Mouse (Mus musculus) neural tube, embryonic 11.5 days (tissue): ENCODE data around the gene Srcin1. TPM values are rescaled to one million over a fixed set of nuclear protein-coding genes. Genes with fewer than 3 reads are reported as not detected.

Experiments used
- ATAC-seq: fragments of 200-750 bp; cut with Nextera tagmentation; 2 replicates; pipeline ENCODE4 v1.8.0; 2017; ENCODE audit warnings: moderate number of reproducible peaks, mild to moderate bottlenecking, moderate TSS enrichment, moderate library complexity; ENCODE audit not compliant: insufficient read depth, low FRiP score, low TSS enrichment
- DNase-seq: peaks from one replicate; pipeline ENCODE4 v3.0.0-alpha.2; 2015; ENCODE audit warnings: low spot score
- H3K27ac ChIP-seq: fragments of 300-500 bp; sonication (generic); 2 replicates; pipeline ENCODE4 v1.5.1; 2014; ENCODE audit warnings: low read depth, mild to moderate bottlenecking, low read length
- H3K27me3 ChIP-seq: fragments of 300-500 bp; sonication (generic); 2 replicates; pipeline ENCODE4 v1.6.1; 2014; ENCODE audit warnings: mild to moderate bottlenecking, low read length, mixed read lengths; ENCODE audit not compliant: control insufficient read depth, insufficient read depth
- H3K36me3 ChIP-seq: fragments of 300-500 bp; sonication (generic); 2 replicates; pipeline ENCODE4 v1.6.1; 2014; ENCODE audit warnings: mild to moderate bottlenecking, low read length, moderate library complexity, mixed read lengths; ENCODE audit not compliant: control insufficient read depth, insufficient read depth
- H3K4me1 ChIP-seq: fragments of 300-500 bp; sonication (generic); 2 replicates; pipeline ENCODE4 v1.6.1; 2014; ENCODE audit warnings: low read length, mixed read lengths; ENCODE audit not compliant: control insufficient read depth, insufficient read depth
- H3K4me2 ChIP-seq: fragments of 300-500 bp; sonication (generic); 2 replicates; pipeline ENCODE4 v1.6.1; 2014; ENCODE audit warnings: low read depth, mild to moderate bottlenecking, moderate library complexity
- H3K4me3 ChIP-seq: fragments of 300-500 bp; sonication (generic); 2 replicates; pipeline ENCODE4 v1.5.1; 2014; ENCODE audit warnings: low read depth, low read length
- H3K9ac ChIP-seq: fragments of 300-500 bp; sonication (generic); 2 replicates; pipeline ENCODE4 v1.6.1; 2014; ENCODE audit warnings: mild to moderate bottlenecking, low read length
- H3K9me3 ChIP-seq: fragments of 300-500 bp; sonication (generic); 2 replicates; pipeline ENCODE4 v1.6.1; 2016; ENCODE audit warnings: low read length; ENCODE audit not compliant: control insufficient read depth
- WGBS: fragments of 180-500 bp; shearing (Covaris S2); extraction: QIAGEN DNeasy Blood & Tissue Kit; methylation state at CpG from one replicate; pipeline ENCODE4 v1.1.7; 2014; 5-methylcytosine and 5-hydroxymethylcytosine counted together
- polyA plus RNA-seq: library from polyadenylated mRNA; unstranded; fragments of >200 nt; fragmentation: Nextera tagmentation; extraction: Ambion mirVana; gene quantifications from 2 replicates; pipeline ENCODE4 v1.2.1, GENCODE M21; 2014

Srcin1 gene
- polyA plus RNA-seq, 1 experiment from 2014 or later, result 2.5 TPM

DNA sequence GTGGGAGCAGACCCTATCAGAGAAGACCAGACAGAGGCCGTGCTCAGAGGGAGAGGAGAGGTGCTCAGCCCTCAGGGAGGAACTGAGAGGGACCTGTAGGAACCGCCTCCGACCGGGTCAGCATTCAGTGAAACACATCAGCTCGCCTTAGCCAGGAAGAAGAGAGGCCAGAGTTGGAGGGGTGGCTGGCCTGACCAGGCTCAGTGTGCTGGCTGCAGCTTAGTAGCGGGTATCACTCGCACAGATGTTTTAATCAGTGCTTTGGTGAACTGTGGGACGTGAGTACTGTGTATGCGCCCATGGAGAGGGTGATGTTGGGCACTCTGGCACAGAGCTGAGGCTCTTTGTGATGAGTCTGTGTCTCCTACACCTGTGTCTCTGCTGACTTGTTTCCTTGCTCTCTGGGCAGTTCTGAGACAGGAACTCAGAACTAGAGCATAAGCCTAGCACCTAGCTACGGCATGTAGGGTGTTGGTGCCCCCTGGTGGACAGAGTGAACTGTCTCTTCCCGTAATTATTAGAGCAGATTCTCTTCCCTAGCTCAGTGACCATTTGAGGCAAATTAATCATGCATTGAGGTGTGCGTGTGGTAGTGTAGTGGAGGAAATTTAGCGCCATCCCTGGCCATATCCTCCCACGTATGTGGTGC lies 107.2 kb downstream of the Srcin1 start:
- H3K4me3 ChIP-seq, result no peak overlapping the region
- no peaks in the 10 kb centered on the region for H3K36me3 ChIP-seq
- H3K4me2 ChIP-seq, result no peak overlapping the region
- no peak overlapping the region for H3K27ac ChIP-seq
- 47% methylated on average over 14 of the region's 14 CpGs for WGBS
- no peaks in the 10 kb centered on the region for H3K4me1 ChIP-seq
- no peak overlapping the region; the same call in 1 of the 2 replicates for H3K9ac ChIP-seq
- DNase-seq (peak; percentile 85), ATAC-seq (peak; percentile 38; the same call in 1 of the 2 replicates)
- no peaks in the 10 kb centered on the region for H3K9me3 ChIP-seq
- H3K27me3 ChIP-seq, result no peaks in the 10 kb centered on the region

DNA sequence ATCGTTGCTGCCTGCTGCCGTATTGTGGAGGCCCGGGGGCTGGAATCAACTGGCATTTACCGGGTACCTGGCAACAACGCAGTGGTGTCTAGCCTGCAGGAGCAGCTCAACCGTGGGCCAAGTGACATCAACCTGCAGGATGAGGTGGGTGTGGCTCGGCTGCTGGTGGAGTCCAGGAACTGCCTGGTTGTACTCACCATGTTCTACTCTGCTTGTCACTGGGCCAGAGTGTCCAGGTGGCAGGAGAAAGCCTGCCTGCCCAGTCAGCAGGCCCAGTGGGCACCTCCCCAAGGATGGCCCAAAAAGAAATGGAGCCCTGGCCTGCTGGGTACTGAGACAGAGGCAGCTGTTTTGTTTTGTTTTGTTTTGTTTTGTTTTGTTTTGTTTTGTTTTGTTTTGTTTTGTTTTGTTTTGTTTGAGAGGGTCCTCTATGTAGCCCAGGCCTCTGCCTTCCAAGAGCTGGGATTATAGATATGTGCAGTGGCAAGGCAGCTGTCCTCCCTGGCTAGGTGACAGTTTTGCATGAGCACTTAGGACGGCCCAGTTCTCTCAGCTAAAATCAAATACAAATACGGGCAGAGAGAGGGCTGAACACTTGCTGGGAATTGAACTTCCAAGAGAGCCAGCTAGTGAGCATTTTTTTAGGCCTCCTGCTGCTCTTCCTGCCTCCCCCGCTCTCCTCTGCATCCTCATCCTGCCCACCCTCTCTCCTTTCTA lies 109.4 kb downstream of the Srcin1 start:
- no peaks in the 10 kb centered on the region for H3K9me3 ChIP-seq
- peaks cover 2% of the 10 kb centered on the region for H3K36me3 ChIP-seq
- H3K4me3 ChIP-seq, result no peak overlapping the region
- H3K4me2 ChIP-seq, result no peak overlapping the region
- ATAC-seq (no peak), DNase-seq (no peak)
- no peak overlapping the region for H3K9ac ChIP-seq
- H3K27ac ChIP-seq, result no peak overlapping the region
- H3K27me3 ChIP-seq, result no peaks in the 10 kb centered on the region; the same call in 1 of the 2 replicates
- 80% methylated on average over 10 of the region's 10 CpGs for WGBS
- H3K4me1 ChIP-seq, result no peaks in the 10 kb centered on the region

DNA sequence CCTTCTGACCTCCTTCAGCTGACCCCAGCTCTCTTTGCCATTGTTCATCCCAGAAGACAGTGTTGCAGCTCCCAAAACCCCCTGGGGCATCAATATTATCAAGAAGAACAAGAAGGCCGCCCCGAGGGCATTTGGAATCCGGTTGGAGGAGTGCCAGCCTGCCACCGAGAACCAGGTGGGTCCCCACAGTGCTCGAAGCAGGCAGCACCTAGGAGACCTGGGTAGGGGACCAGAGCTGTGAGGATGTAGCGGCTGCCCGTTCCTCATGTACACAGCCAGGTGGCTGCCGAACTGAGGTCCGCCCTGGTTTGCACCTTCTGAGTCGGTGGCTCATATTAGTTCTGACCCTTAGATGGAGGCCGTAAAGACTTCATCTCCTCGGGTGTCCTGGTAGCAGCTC lies 110.0 kb downstream of the Srcin1 start:
- no peak overlapping the region for H3K27ac ChIP-seq
- ATAC-seq (no peak), DNase-seq (no peak)
- no peaks in the 10 kb centered on the region for H3K9me3 ChIP-seq
- 86% methylated on average over 12 of the region's 12 CpGs for WGBS
- H3K4me1 ChIP-seq, result no peaks in the 10 kb centered on the region
- H3K4me3 ChIP-seq, result no peak overlapping the region
- H3K9ac ChIP-seq, result no peak overlapping the region
- no peaks in the 10 kb centered on the region; the same call in 1 of the 2 replicates for H3K27me3 ChIP-seq
- H3K36me3 ChIP-seq, result peaks cover 3% of the 10 kb centered on the region
- no peak overlapping the region for H3K4me2 ChIP-seq

DNA sequence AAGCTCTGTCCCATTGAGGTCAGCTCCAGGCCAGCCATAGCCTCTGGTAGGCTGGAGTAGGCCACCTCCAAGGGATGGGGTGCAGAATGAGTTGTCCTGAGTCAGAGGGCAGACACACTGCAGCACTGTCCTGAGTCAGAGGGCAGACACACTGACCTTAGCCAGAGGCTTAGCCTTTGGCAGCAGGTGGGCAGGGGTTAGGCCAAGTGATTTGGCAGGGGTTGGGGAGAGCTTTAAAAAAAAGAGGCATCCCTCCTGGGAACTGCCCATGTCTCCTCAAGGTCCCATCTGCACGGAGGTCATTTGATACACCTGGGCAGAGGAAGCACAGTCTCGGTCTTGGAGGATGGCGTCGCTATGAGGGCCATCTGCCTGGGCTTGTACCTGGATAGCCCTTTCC lies 112.0 kb downstream of the Srcin1 start:
- Histone ChIP-seq H3K9me3 (no peaks in the 10 kb centered on the region), H3K36me3 (peaks cover 3% of the 10 kb centered on the region), H3K9ac (no peak overlapping the region), H3K4me2 (no peak overlapping the region), H3K27me3 (no peaks in the 10 kb centered on the region; the same call in 1 of the 2 replicates), H3K4me3 (no peak overlapping the region), H3K4me1 (no peaks in the 10 kb centered on the region), H3K27ac (no peak overlapping the region)
- 90% methylated on average over 4 of the region's 4 CpGs for WGBS
- ATAC-seq, result no peak
- no peak for DNase-seq

DNA sequence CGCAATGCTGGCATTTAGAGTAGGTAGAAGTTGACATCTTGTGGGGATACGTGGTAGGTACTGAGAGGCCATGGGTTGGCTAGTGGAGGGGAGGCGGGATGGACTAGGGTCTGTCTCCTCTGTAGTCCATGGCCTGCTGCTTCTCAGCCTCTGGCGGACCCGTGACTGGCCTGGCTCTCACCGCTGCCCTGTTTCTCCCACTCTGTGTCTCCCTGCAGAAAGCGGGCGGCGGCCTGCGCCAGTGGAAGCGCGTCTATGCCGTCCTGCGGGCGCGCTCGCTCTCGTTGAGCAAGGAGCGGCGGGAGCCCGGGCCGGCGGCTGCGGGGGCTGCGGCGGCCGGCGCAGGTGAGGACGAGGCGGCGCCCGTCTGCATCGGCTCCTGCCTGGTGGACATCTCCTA lies 112.8 kb downstream of the Srcin1 start:
- no peaks in the 10 kb centered on the region for H3K9me3 ChIP-seq
- no peak overlapping the region for H3K4me2 ChIP-seq
- no peaks in the 10 kb centered on the region; the same call in 1 of the 2 replicates for H3K27me3 ChIP-seq
- no peak overlapping the region for H3K4me3 ChIP-seq
- no peaks in the 10 kb centered on the region for H3K4me1 ChIP-seq
- H3K9ac ChIP-seq, result no peak overlapping the region
- peaks cover 7% of the 10 kb centered on the region for H3K36me3 ChIP-seq
- H3K27ac ChIP-seq, result no peak overlapping the region
- no peak for ATAC-seq
- no peak for DNase-seq
- WGBS, result 49% methylated on average over 33 of the region's 33 CpGs

DNA sequence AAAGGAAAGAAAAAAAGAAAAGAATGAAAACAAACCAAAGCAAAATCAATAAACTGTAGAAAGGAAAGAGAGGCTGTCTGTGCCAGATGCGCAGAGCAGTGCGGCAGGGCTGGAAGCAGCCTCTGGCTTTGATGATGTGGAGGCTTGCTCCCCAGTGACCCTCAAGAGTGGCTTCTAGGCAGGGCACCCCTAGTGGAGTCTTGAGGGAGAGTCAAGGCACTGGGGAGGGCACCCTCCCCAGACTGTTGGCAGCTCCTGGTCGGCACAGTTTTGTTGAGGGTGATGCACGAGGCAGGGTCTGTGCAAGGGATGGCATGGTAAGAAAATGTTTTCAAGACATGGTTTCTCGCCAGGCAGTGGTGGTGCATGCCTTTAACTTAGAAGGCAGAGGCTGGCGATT lies 113.4 kb downstream of the Srcin1 start:
- H3K4me2 ChIP-seq, result no peak overlapping the region
- WGBS, result 85% methylated on average over 6 of the region's 6 CpGs
- DNase-seq, result no peak
- H3K9me3 ChIP-seq, result no peaks in the 10 kb centered on the region
- no peak overlapping the region for H3K27ac ChIP-seq
- no peak overlapping the region for H3K4me3 ChIP-seq
- ATAC-seq, result no peak
- peaks cover 7% of the 10 kb centered on the region for H3K36me3 ChIP-seq
- H3K27me3 ChIP-seq, result no peaks in the 10 kb centered on the region; the same call in 1 of the 2 replicates
- no peaks in the 10 kb centered on the region for H3K4me1 ChIP-seq
- no peak overlapping the region for H3K9ac ChIP-seq

DNA sequence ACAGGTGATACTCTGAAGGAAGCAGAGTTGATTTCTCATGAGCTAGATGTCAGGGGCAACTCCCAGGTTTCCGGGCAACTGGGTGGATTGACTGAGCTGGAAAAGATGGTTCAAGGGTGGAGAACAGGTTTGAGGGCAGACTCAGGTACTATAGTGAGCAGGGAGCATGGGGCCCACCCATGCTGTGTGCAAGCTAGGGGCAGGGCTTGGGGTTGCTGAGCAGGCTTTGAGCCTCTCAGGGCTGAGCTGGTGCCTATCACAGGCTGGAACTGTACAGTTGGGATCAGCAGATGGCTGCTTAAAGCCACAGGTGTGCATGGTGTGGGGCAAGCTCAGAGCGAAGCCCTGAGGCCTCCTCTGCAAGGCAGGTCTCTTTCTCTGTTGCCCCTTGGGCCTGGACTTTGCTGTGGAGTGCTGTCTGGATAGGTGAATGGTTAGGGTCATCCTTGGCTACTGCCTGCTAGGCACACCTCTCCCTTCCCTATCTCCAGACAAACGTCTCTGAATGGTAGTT lies 114.6 kb downstream of the Srcin1 start:
- no peak for DNase-seq
- Histone ChIP-seq H3K4me2 (no peak overlapping the region), H3K4me1 (no peaks in the 10 kb centered on the region), H3K36me3 (peaks cover 7% of the 10 kb centered on the region), H3K9ac (no peak overlapping the region), H3K4me3 (no peak overlapping the region), H3K9me3 (no peaks in the 10 kb centered on the region), H3K27me3 (no peaks in the 10 kb centered on the region; the same call in 1 of the 2 replicates), H3K27ac (no peak overlapping the region)
- 96% methylated on average over 3 of the region's 3 CpGs for WGBS
- no peak for ATAC-seq
